Mouse (Mus musculus) heart, postnatal 4 days (tissue): ENCODE results near the gene Borcs5. TPM values are rescaled to one million over a fixed set of nuclear protein-coding genes. Genes with fewer than 3 reads are reported as not detected.
"Not testable (repeated sequence)": the region's sequence is repeated elsewhere in the genome, so short reads cannot be mapped to it uniquely, and the experiment has no call there.

Experiments used
- DNase-seq: peaks from one replicate; pipeline ENCODE4 v3.0.0; 2021
- total RNA-seq, 2 experiments: library from RNA; stranded (reverse); gene quantifications; 2 replicates each; pipeline ENCODE4 v1.2.3; 2021

The Borcs5 gene
- total RNA-seq, 2 experiments from 2014 or later: 10.8 to 11.0 TPM

GRCm38 (mm10) chr6:134673712-134674111, 34.4 kb downstream of the Borcs5 start:
- not testable (repeated sequence) for DNase-seq

- no peak for DNase-seq
Measured at GRCm38 (mm10) chr6:134677504-134677903, 38.2 kb downstream of the Borcs5 start.

GRCm38 (mm10) chr6:134678037-134678436, 38.7 kb downstream of the Borcs5 start:
- no peak for DNase-seq

GRCm38 (mm10) chr6:134679330-134679729, 40.0 kb downstream of the Borcs5 start:
- DNase-seq: not testable (repeated sequence)

GRCm38 (mm10) chr6:134684354-134684915, 45.1 kb downstream of the Borcs5 start:
- DNase-seq: no peak

GRCm38 (mm10) chr6:134685040-134685439, 45.7 kb downstream of the Borcs5 start:
- DNase-seq: no peak

- no peak for DNase-seq
Measured at GRCm38 (mm10) chr6:134685515-134685914, 46.2 kb downstream of the Borcs5 start.

GRCm38 (mm10) chr6:134694498-134694897, 55.2 kb downstream of the Borcs5 start:
- DNase-seq: no peak

- DNase-seq: no peak
Measured at GRCm38 (mm10) chr6:134694988-134695387, 55.7 kb downstream of the Borcs5 start.

- no peak for DNase-seq
Measured at GRCm38 (mm10) chr6:134695625-134696024, 56.3 kb downstream of the Borcs5 start.

- peak; percentile 68 for DNase-seq
Measured at GRCm38 (mm10) chr6:134696146-134696545, 56.8 kb downstream of the Borcs5 start.

GRCm38 (mm10) chr6:134696554-134696953, 57.2 kb downstream of the Borcs5 start:
- no peak for DNase-seq

GRCm38 (mm10) chr6:134698243-134698642, 58.9 kb downstream of the Borcs5 start:
- DNase-seq: no peak

GRCm38 (mm10) chr6:134700451-134701210, 61.3 kb downstream of the Borcs5 start:
- DNase-seq: no peak

GRCm38 (mm10) chr6:134701211-134701602, 61.9 kb downstream of the Borcs5 start:
- DNase-seq: no peak

- no peak for DNase-seq
Measured at GRCm38 (mm10) chr6:134702184-134702583, 62.9 kb downstream of the Borcs5 start.

GRCm38 (mm10) chr6:134703053-134703690, 63.9 kb downstream of the Borcs5 start:
- no peak for DNase-seq

GRCm38 (mm10) chr6:134706467-134706866, 67.2 kb downstream of the Borcs5 start:
- DNase-seq: no peak

GRCm38 (mm10) chr6:134710020-134710419, 70.7 kb downstream of the Borcs5 start:
- no peak for DNase-seq

- DNase-seq: no peak
Measured at GRCm38 (mm10) chr6:134713321-134713720, 74.0 kb downstream of the Borcs5 start.

- no peak for DNase-seq
Measured at GRCm38 (mm10) chr6:134713897-134714296, 74.6 kb downstream of the Borcs5 start.

- DNase-seq: no peak
Measured at GRCm38 (mm10) chr6:134716168-134716587, 76.9 kb downstream of the Borcs5 start.

GRCm38 (mm10) chr6:134717886-134718667, 78.8 kb downstream of the Borcs5 start:
- peak; percentile 23 for DNase-seq
